Mouse (Mus musculus) T-helper 1 cell (primary cell): ENCODE results near the gene Ss18l2.

ENCODE experiments used
- in situ Hi-C: fragments of 300-600 bp; cut with MboI, MseI; formaldehyde crosslinking; loops from one replicate; pipeline ENCODE4 v1.15.1; 2025; ENCODE audit warnings: high pct_unique_total_duplicates

Gene Ss18l2

GRCm38 (mm10) chr9:121757835-121758814 is 48.0 kb downstream of the Ss18l2 start:
- in situ Hi-C loops: no loop called here

- in situ Hi-C loops: no loop called here
Observed at GRCm38 (mm10) chr9:121759091-121760081, 49.3 kb downstream of the Ss18l2 start, which contains the start of gene Zfp651. TSS of gene Zfp651 (plus strand) at chr9:121759330.

GRCm38 (mm10) chr9:121760271-121761090 is 50.4 kb downstream of the Ss18l2 start:
- in situ Hi-C loops: no loop called here

- in situ Hi-C loops: no loop called here
Observed at GRCm38 (mm10) chr9:121761091-121761665, 51.0 kb downstream of the Ss18l2 start.

GRCm38 (mm10) chr9:121761787-121762186 is 51.7 kb downstream of the Ss18l2 start:
- in situ Hi-C loops: no loop called here

- in situ Hi-C loops: no loop called here
Observed at GRCm38 (mm10) chr9:121762248-121762647, 52.1 kb downstream of the Ss18l2 start.

- in situ Hi-C loops: no loop called here
Observed at GRCm38 (mm10) chr9:121762761-121763160, 52.6 kb downstream of the Ss18l2 start.
